Mouse (Mus musculus): Measurements from ENCODE around the gene Prpf6. TPM values are rescaled to one million over a fixed set of nuclear protein-coding genes. Genes with fewer than 3 reads are reported as not detected.

The Prpf6 gene
- total and polyA plus RNA-seq, 3 experiments: 28.3 to 53.8 (median 48.1) TPM

DNA sequence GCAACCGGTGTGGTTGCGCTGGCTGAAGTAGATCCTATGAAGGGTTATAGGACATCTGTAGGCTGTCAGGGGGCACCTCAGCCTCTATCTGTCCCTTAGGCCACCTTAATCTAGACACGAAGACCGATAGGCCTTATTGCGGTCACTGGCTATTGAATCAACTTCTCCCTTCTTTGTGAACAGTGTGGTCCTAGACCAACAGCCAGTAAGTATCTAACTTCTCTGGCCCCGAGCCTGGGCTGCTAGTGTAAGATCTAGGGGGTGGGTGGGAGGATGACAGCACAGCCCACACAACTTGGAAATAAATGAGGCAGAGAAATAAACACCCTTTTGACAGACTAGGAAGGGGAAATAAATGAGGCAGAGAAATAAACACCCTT, 1.4 kb downstream of the Prpf6 start:
- H3K4me3 ChIP-seq (replicated peaks in 1 of 3; ENCODE audit: low read depth in 2 of 3, low read length in 2 of 3, poor library complexity in 1 of 3): peak overlapping the region; percentile 77 to 93 (median 88)
- peak overlapping the region; percentile 39 for H3K4me2 ChIP-seq (ENCODE audit: insufficient read depth, low read depth, poor library complexity, severe bottlenecking)
- peak; percentile 20 for DNase-seq (ENCODE audit: extremely low read depth)
- TF ChIP-seq ZNF384 (IDR thresholded peaks at IDR 0.05; ENCODE audit: low read depth, low read length) (0 out of 2 replicates have a peak, but pooled peaks have one; percentile 15), SIN3A (IDR thresholded peaks at IDR 0.05; ENCODE audit: low read length) (no peak), USF2 (conservative IDR thresholded peaks at IDR 0.05; ENCODE audit: low read depth, low read length) (no peak), MAFK (IDR thresholded peaks at IDR 0.05; ENCODE audit: insufficient replicate concordance, low read length) (no peak), ZC3H11A (IDR thresholded peaks at IDR 0.05; ENCODE audit: low read depth, low read length) (no peak), UBTF (IDR thresholded peaks at IDR 0.05; ENCODE audit: low read depth, low read length) (no peak), TCF12 (IDR thresholded peaks at IDR 0.05; ENCODE audit: low read depth, low read length) (no peak), MAZ (IDR thresholded peaks at IDR 0.05; ENCODE audit: low read depth, low read length) (no peak)
- peaks cover 7 to 21% of the 10 kb centered on the region in 2 experiments for H3K4me1 ChIP-seq (ENCODE audit: control insufficient read depth in 1 of 2, insufficient read depth in 2 of 2)
- peak overlapping the region; percentile 47 for H3K27ac ChIP-seq (ENCODE audit: insufficient read depth, low read depth)
- dilution Hi-C loops (cut with MboI; ENCODE audit: extremely low pct_ligation_motif_present, extremely low pct_unique_long_range_greater_than_20kb, low sequenced_read_pairs) (no loop called here), in situ Hi-C loops (cut with MboI; ENCODE audit: low pct_ligation_motif_present, low pct_unique_long_range_greater_than_20kb, low sequenced_read_pairs) (no loop called here)
- no peaks in the 10 kb centered on the region for H3K9me3 ChIP-seq (replicated peaks; ENCODE audit: low read length)
- H3K27me3 ChIP-seq (replicated peaks): peaks cover 7% of the 10 kb centered on the region
- H3K79me2 ChIP-seq (replicated peaks; ENCODE audit: control insufficient read depth, extremely low read depth, insufficient read depth, poor library complexity, severe bottlenecking): peaks cover 3% of the 10 kb centered on the region; the same call in 1 of the 2 replicates
- H3K36me3 ChIP-seq (replicated peaks in 1 of 2; ENCODE audit: control insufficient read depth in 1 of 2, insufficient read depth in 1 of 2, low read length in 1 of 2): peaks cover 22 to 28% of the 10 kb centered on the region in 2 experiments
- peak overlapping the region; percentile 83 for H3K9ac ChIP-seq (ENCODE audit: insufficient read depth, low read depth)

DNA sequence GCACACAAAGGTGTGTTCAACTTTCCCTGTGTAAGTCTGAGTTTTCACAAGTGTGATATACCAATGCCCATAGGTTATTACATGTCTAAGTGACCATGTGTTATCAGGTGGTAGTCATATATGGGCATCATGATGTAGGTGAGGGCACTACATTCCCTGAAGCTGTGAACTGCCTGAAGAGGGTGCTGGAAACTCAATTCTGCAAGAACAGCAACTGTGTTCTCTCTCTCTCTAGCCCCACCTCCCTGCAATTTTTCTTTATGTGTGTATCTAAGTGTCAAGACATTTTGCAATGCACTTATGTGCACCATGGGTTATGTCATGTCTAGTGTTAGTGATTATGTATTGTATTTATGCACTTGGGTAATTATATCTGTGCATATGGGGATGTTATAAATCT, 2.3 kb downstream of the Prpf6 start:
- peaks cover 3% of the 10 kb centered on the region; the same call in 1 of the 2 replicates for H3K79me2 ChIP-seq (replicated peaks; ENCODE audit: control insufficient read depth, extremely low read depth, insufficient read depth, poor library complexity, severe bottlenecking)
- no peak overlapping the region for H3K9ac ChIP-seq (ENCODE audit: insufficient read depth, low read depth)
- H3K9me3 ChIP-seq (replicated peaks; ENCODE audit: low read length): no peaks in the 10 kb centered on the region
- H3K36me3 ChIP-seq (replicated peaks in 1 of 2; ENCODE audit: control insufficient read depth in 1 of 2, insufficient read depth in 1 of 2, low read length in 1 of 2): peaks cover 15 to 19% of the 10 kb centered on the region in 2 experiments
- peak in 1 of 2 experiments; percentile 22; a peak in 1 of 4 replicates for TF ChIP-seq CTCF (conservative IDR thresholded peaks at IDR 0.05 in 1 of 2, IDR thresholded peaks at IDR 0.05 in 1 of 2; ENCODE audit: low read depth in 2 of 2, low read length in 2 of 2)
- no peak for TF ChIP-seq NELFE (IDR thresholded peaks at IDR 0.05; ENCODE audit: low read depth, low read length)
- H3K4me3 ChIP-seq (replicated peaks in 1 of 3; ENCODE audit: low read depth in 2 of 3, low read length in 2 of 3, poor library complexity in 1 of 3): no peak overlapping the region
- H3K4me2 ChIP-seq (ENCODE audit: insufficient read depth, low read depth, poor library complexity, severe bottlenecking): no peak overlapping the region
- H3K27ac ChIP-seq (ENCODE audit: insufficient read depth, low read depth): no peak overlapping the region
- in situ Hi-C loops (cut with MboI; ENCODE audit: low pct_ligation_motif_present, low pct_unique_long_range_greater_than_20kb, low sequenced_read_pairs) (no loop called here), dilution Hi-C loops (cut with MboI; ENCODE audit: extremely low pct_ligation_motif_present, extremely low pct_unique_long_range_greater_than_20kb, low sequenced_read_pairs) (no loop called here)
- H3K4me1 ChIP-seq (ENCODE audit: control insufficient read depth in 1 of 2, insufficient read depth in 2 of 2): peaks cover 7 to 26% of the 10 kb centered on the region in 2 experiments
- DNase-seq (ENCODE audit: extremely low read depth): no peak
- peaks cover 15% of the 10 kb centered on the region for H3K27me3 ChIP-seq (replicated peaks)

DNA sequence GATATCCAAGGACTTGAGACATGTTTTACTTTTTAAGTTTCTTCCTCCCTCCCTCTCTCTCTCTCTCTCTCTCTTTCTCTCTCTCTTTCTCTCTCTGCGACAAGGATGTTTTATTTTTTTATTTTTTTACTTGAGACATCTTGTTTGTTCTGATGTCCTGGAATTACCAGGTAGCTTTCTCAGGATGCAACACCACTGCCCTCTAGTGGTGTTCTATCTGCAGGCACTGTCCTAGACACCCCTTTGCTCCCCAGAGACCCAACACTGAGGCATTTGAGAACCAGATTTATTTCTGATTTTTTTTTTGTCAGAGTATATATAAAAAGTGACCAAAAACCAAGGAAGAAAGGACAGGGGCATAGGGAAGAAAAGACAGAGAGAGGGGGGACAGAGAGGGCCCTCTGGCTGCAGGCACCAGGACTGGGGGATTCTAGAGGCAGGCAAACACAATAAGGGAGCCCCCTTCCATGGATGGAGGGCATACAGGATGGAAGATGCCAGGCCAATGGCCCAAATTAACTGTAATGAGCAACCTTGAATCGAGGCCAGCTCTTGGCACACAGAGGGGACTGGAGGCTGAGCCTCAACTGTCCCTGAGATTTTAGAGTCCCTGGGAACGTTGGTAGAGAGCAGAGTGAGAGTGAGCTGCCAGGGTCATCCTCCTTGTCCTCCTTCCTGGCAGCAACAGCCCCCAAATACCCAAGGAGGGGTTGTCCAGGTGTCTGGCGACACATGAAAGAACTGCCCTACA, 3.5 kb downstream of the Prpf6 start:
- Histone ChIP-seq H3K9me3 (replicated peaks; ENCODE audit: low read length) (no peaks in the 10 kb centered on the region), H3K4me1 (ENCODE audit: control insufficient read depth in 1 of 2, insufficient read depth in 2 of 2) (peaks cover 12 to 28% of the 10 kb centered on the region in 2 experiments), H3K4me3 (replicated peaks in 1 of 3; ENCODE audit: low read depth in 2 of 3, low read length in 2 of 3, poor library complexity in 1 of 3) (no peak overlapping the region), H3K4me2 (ENCODE audit: insufficient read depth, low read depth, poor library complexity, severe bottlenecking) (no peak overlapping the region), H3K27ac (ENCODE audit: insufficient read depth, low read depth) (no peak overlapping the region), H3K79me2 (replicated peaks; ENCODE audit: control insufficient read depth, extremely low read depth, insufficient read depth, poor library complexity, severe bottlenecking) (peaks cover 3% of the 10 kb centered on the region; the same call in 1 of the 2 replicates), H3K9ac (ENCODE audit: insufficient read depth, low read depth) (no peak overlapping the region), H3K36me3 (replicated peaks in 1 of 2; ENCODE audit: control insufficient read depth in 1 of 2, insufficient read depth in 1 of 2, low read length in 1 of 2) (peaks cover 4 to 7% of the 10 kb centered on the region in 2 experiments), H3K27me3 (replicated peaks) (peaks cover 18% of the 10 kb centered on the region)
- peak; percentile 70 for DNase-seq (ENCODE audit: extremely low read depth)
- in situ Hi-C loops (cut with MboI; ENCODE audit: low pct_ligation_motif_present, low pct_unique_long_range_greater_than_20kb, low sequenced_read_pairs): no loop called here
- TF ChIP-seq JUND (conservative IDR thresholded peaks at IDR 0.05; ENCODE audit: low read depth, low read length): no peak
- no peak for TF ChIP-seq JUN (IDR thresholded peaks at IDR 0.05; ENCODE audit: insufficient read depth, low read depth, low read length)
- TF ChIP-seq CHD1 (IDR thresholded peaks at IDR 0.05; ENCODE audit: low read depth, low read length): no peak
- TF ChIP-seq USF1 (IDR thresholded peaks at IDR 0.05; ENCODE audit: low read depth, low read length): no peak
- TF ChIP-seq RAD21 (IDR thresholded peaks at IDR 0.05; ENCODE audit: low read depth, low read length): peak; percentile 76
- TF ChIP-seq ZNF384 (IDR thresholded peaks at IDR 0.05; ENCODE audit: low read depth, low read length): peak; percentile 48; the same call in 1 of the 2 replicates
- peak; percentile 71 to 86 for TF ChIP-seq CTCF (conservative IDR thresholded peaks at IDR 0.05 in 1 of 2, IDR thresholded peaks at IDR 0.05 in 1 of 2; ENCODE audit: low read depth in 2 of 2, low read length in 2 of 2)
- no peak for TF ChIP-seq UBTF (IDR thresholded peaks at IDR 0.05; ENCODE audit: low read depth, low read length)
- TF ChIP-seq KAT2A (IDR thresholded peaks at IDR 0.05; ENCODE audit: insufficient replicate concordance, low read length): no peak
- no peak for TF ChIP-seq POLR2AphosphoS2 (IDR thresholded peaks at IDR 0.05; ENCODE audit: low read depth, low read length)
- TF ChIP-seq SMC3 (IDR thresholded peaks at IDR 0.05; ENCODE audit: low read depth, low read length): peak; percentile 42; the same call in 1 of the 2 replicates
- dilution Hi-C loops (cut with MboI; ENCODE audit: extremely low pct_ligation_motif_present, extremely low pct_unique_long_range_greater_than_20kb, low sequenced_read_pairs): no loop called here
